Mouse (Mus musculus) cerebellum, adult 11-12 months (tissue): ENCODE data around the gene Ugt1a1.

Source experiments
- DNase-seq: peaks from one replicate; pipeline ENCODE4 v3.0.0; 2022

Ugt1a1 gene

GRCm38 (mm10) chr1:88235046-88235893 lies 23.5 kb downstream of the Ugt1a1 start:
- no peak for DNase-seq

- DNase-seq, result no peak
Observed at GRCm38 (mm10) chr1:88235894-88236415, 24.2 kb downstream of the Ugt1a1 start.

GRCm38 (mm10) chr1:88237311-88237710 lies 25.6 kb downstream of the Ugt1a1 start:
- DNase-seq, result no peak

GRCm38 (mm10) chr1:88238771-88239170 lies 27.0 kb downstream of the Ugt1a1 start:
- DNase-seq, result no peak

- DNase-seq, result no peak
Observed at GRCm38 (mm10) chr1:88240072-88240471, 28.3 kb downstream of the Ugt1a1 start.

GRCm38 (mm10) chr1:88240579-88240978 lies 28.8 kb downstream of the Ugt1a1 start:
- DNase-seq, result no peak

- DNase-seq, result no peak
Observed at GRCm38 (mm10) chr1:88243861-88244260, 32.1 kb downstream of the Ugt1a1 start.

GRCm38 (mm10) chr1:88245881-88246280 lies 34.1 kb downstream of the Ugt1a1 start:
- DNase-seq, result no peak

GRCm38 (mm10) chr1:88246386-88246785 lies 34.6 kb downstream of the Ugt1a1 start:
- no peak for DNase-seq

GRCm38 (mm10) chr1:88247660-88248059 lies 35.9 kb downstream of the Ugt1a1 start:
- DNase-seq, result no peak

GRCm38 (mm10) chr1:88248658-88249057 lies 36.9 kb downstream of the Ugt1a1 start:
- DNase-seq, result no peak

GRCm38 (mm10) chr1:88249596-88249995 lies 37.8 kb downstream of the Ugt1a1 start:
- no peak for DNase-seq

- DNase-seq, result no peak
Observed at GRCm38 (mm10) chr1:88250023-88250422, 38.3 kb downstream of the Ugt1a1 start.

- no peak for DNase-seq
Observed at GRCm38 (mm10) chr1:88253106-88253505, 41.3 kb downstream of the Ugt1a1 start.

GRCm38 (mm10) chr1:88253540-88253939 lies 41.8 kb downstream of the Ugt1a1 start:
- DNase-seq, result no peak

- no peak for DNase-seq
Observed at GRCm38 (mm10) chr1:88254793-88255465, 43.2 kb downstream of the Ugt1a1 start.

GRCm38 (mm10) chr1:88255466-88255857 lies 43.7 kb downstream of the Ugt1a1 start:
- DNase-seq, result no peak

- DNase-seq, result peak; percentile 64
Observed at GRCm38 (mm10) chr1:88255989-88256754, 44.4 kb downstream of the Ugt1a1 start.

- DNase-seq, result no peak
Observed at GRCm38 (mm10) chr1:88256886-88257663, 45.3 kb downstream of the Ugt1a1 start.

GRCm38 (mm10) chr1:88257681-88258080 lies 45.9 kb downstream of the Ugt1a1 start:
- no peak for DNase-seq

GRCm38 (mm10) chr1:88258361-88258760 lies 46.6 kb downstream of the Ugt1a1 start:
- no peak for DNase-seq

GRCm38 (mm10) chr1:88258881-88259642 lies 47.3 kb downstream of the Ugt1a1 start:
- DNase-seq, result peak; percentile 60
